Mouse (Mus musculus) adrenal gland, adult (tissue): Measurements from ENCODE around the gene Gm28539.
"Not testable (repeated sequence)": the region's sequence is repeated elsewhere in the genome, so short reads cannot be mapped to it uniquely, and the experiment has no call there.

Experiments used
- DNase-seq, 2 experiments: peaks; one replicate each; pipeline ENCODE4 v3.0.0; 2022 to 2023; ENCODE audit warnings: low spot score in 1 of 2; ENCODE audit not compliant: inconsistent age in 2 of 2

Gm28539 gene

GRCm38 (mm10) chr16:18849521-18850190, 13.3 kb downstream of the Gm28539 start:
- DNase-seq: not testable (repeated sequence)

- peak; percentile 25 to 90 for DNase-seq
Measured at GRCm38 (mm10) chr16:18858551-18858950, 22.2 kb downstream of the Gm28539 start.

- DNase-seq: peak; percentile 83 to 92
Measured at GRCm38 (mm10) chr16:18860186-18860585, 23.8 kb downstream of the Gm28539 start.

- not testable (repeated sequence) for DNase-seq
Measured at GRCm38 (mm10) chr16:18870495-18870894, 34.1 kb downstream of the Gm28539 start.

- no peak for DNase-seq
Measured at GRCm38 (mm10) chr16:18876091-18876441, 39.7 kb downstream of the Gm28539 start.

- DNase-seq: peak; percentile 98 to 99
Measured at GRCm38 (mm10) chr16:18876442-18877308, 40.3 kb downstream of the Gm28539 start, which contains the start of the genes Mrpl40 and Hira. TSS of gene Mrpl40 (minus strand) at chr16:18876862. TSS of gene Hira (plus strand) at chr16:18877037.

- peak in 1 of 2 experiments; percentile 90 for DNase-seq
Measured at GRCm38 (mm10) chr16:18877386-18878090, 41.2 kb downstream of the Gm28539 start.

GRCm38 (mm10) chr16:18878091-18878720, 41.8 kb downstream of the Gm28539 start:
- DNase-seq: no peak

GRCm38 (mm10) chr16:18884044-18884443, 47.7 kb downstream of the Gm28539 start:
- no peak for DNase-seq

- no peak for DNase-seq
Measured at GRCm38 (mm10) chr16:18893840-18894372, 57.5 kb downstream of the Gm28539 start.

GRCm38 (mm10) chr16:18895249-18895648, 58.9 kb downstream of the Gm28539 start:
- DNase-seq: no peak

- no peak for DNase-seq
Measured at GRCm38 (mm10) chr16:18896429-18896828, 60.0 kb downstream of the Gm28539 start.

- DNase-seq: no peak
Measured at GRCm38 (mm10) chr16:18905648-18906047, 69.3 kb downstream of the Gm28539 start.

- no peak for DNase-seq
Measured at GRCm38 (mm10) chr16:18916064-18916463, 79.7 kb downstream of the Gm28539 start.

- DNase-seq: peak in 1 of 2 experiments; percentile 25
Measured at GRCm38 (mm10) chr16:18921771-18922170, 85.4 kb downstream of the Gm28539 start.

- no peak for DNase-seq
Measured at GRCm38 (mm10) chr16:18927963-18928362, 91.6 kb downstream of the Gm28539 start.

- DNase-seq: no peak
Measured at GRCm38 (mm10) chr16:18938321-18939082, 102.1 kb downstream of the Gm28539 start.

- DNase-seq: no peak
Measured at GRCm38 (mm10) chr16:18943906-18944305, 107.5 kb downstream of the Gm28539 start.

GRCm38 (mm10) chr16:18948941-18949340, 112.6 kb downstream of the Gm28539 start:
- no peak for DNase-seq

- no peak for DNase-seq
Measured at GRCm38 (mm10) chr16:18950351-18950750, 114.0 kb downstream of the Gm28539 start.
